Mouse (Mus musculus) kidney, embryonic 14.5 days (tissue): ENCODE results near the gene Nsf. TPM values are rescaled to one million over a fixed set of nuclear protein-coding genes. Genes with fewer than 3 reads are reported as not detected.

Experiments
- ATAC-seq: fragments of 200-750 bp; cut with Nextera tagmentation; 2 replicates; pipeline ENCODE4 v1.8.0; 2017; ENCODE audit warnings: moderate number of reproducible peaks, mild to moderate bottlenecking, moderate TSS enrichment, moderate library complexity; ENCODE audit not compliant: low FRiP score, low TSS enrichment
- H3K27ac ChIP-seq: fragments of 300-500 bp; sonication (generic); 2 replicates; pipeline ENCODE4 v1.5.1; 2014; ENCODE audit warnings: low read depth, mild to moderate bottlenecking, low read length, moderate library complexity, mixed read lengths
- H3K27me3 ChIP-seq: fragments of 300-500 bp; sonication (generic); 2 replicates; pipeline ENCODE4 v1.6.1; 2014; ENCODE audit warnings: mild to moderate bottlenecking, low read length; ENCODE audit not compliant: control insufficient read depth, insufficient read depth
- H3K36me3 ChIP-seq: fragments of 300-500 bp; sonication (generic); 2 replicates; pipeline ENCODE4 v1.6.1; 2014; ENCODE audit warnings: low read length, mixed read lengths; ENCODE audit not compliant: control insufficient read depth, insufficient read depth
- H3K4me1 ChIP-seq: fragments of 300-500 bp; sonication (generic); 2 replicates; pipeline ENCODE4 v1.6.1; 2014; ENCODE audit warnings: low read length, mixed read lengths; ENCODE audit not compliant: control insufficient read depth, insufficient read depth
- H3K4me2 ChIP-seq: fragments of 300-500 bp; sonication (generic); replicated peaks from 2 replicates; pipeline ENCODE4 v1.6.1; 2014; ENCODE audit warnings: low read depth, mild to moderate bottlenecking, low read length
- H3K4me3 ChIP-seq: fragments of 300-500 bp; sonication (generic); 2 replicates; pipeline ENCODE4 v1.5.1; 2014; ENCODE audit warnings: mild to moderate bottlenecking, low read length
- H3K9ac ChIP-seq: fragments of 300-500 bp; sonication (generic); 2 replicates; pipeline ENCODE4 v1.6.1; 2014; ENCODE audit warnings: low read depth, mild to moderate bottlenecking, low read length, moderate library complexity
- H3K9me3 ChIP-seq: fragments of 300-500 bp; sonication (generic); 2 replicates; pipeline ENCODE4 v1.6.1; 2016; ENCODE audit warnings: low read length; ENCODE audit not compliant: control insufficient read depth
- WGBS: fragments of 180-500 bp; shearing (Covaris S2); extraction: QIAGEN DNeasy Blood & Tissue Kit; methylation state at CpG from one replicate; pipeline ENCODE4 v1.1.7; 2014; 5-methylcytosine and 5-hydroxymethylcytosine counted together
- polyA plus RNA-seq: library from polyadenylated mRNA; unstranded; fragments of >200 nt; fragmentation: Nextera tagmentation; extraction: Ambion mirVana; gene quantifications from 2 replicates; pipeline ENCODE4 v1.2.1, GENCODE M21; 2014

Gene Nsf
- polyA plus RNA-seq, 1 experiment from 2014 or later, result 48.1 TPM

DNA sequence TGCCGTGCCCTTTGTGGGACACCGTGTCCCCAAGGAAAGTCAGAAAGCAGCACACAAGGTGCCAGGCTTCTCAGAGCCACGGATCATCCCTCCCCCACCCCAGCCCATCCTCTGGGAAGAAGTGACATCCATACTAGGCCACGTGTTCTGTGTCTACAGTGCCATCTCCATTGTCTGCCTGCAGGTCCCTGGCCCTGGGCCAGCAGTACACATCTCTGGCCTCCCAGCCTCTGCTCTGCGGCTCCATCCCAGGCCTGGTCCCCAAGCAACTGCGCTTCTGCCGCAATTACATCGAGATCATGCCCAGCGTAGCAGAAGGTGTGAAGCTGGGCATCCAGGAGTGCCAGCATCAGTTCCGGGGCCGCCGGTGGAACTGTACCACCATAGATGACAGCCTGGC, 145.9 kb downstream of the Nsf start:
- Histone ChIP-seq H3K27me3 (peaks cover 66% of the 10 kb centered on the region), H3K27ac (no peak overlapping the region), H3K9me3 (0 out of 2 replicates have a peak, but pooled peaks cover 2% of the 10 kb centered on the region), H3K4me2 (no peak overlapping the region), H3K36me3 (no peaks in the 10 kb centered on the region), H3K4me1 (peaks cover 14% of the 10 kb centered on the region), H3K4me3 (no peak overlapping the region), H3K9ac (no peak overlapping the region)
- WGBS, result 51% methylated on average over 12 of the region's 12 CpGs
- ATAC-seq, result no peak

DNA sequence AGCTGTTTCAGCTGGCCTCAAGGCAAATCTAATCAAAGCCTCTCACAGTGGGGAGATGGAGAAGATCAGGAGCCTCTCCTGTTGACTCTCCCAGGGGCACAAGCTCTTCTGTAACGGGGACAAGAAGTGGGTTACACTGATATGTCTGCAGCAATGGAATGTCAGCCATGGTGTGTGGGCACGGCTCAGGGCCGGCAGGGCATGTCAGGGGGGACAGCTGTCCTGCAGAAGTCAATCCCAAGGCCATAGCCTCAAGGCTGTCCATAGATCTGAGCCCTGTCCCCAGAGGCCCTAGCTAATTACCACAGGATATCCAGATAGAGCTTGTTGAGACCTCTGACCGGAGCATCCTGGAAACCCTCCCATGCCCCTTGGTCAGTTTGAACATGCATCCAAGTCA, 149.1 kb downstream of the Nsf start:
- H3K4me1 ChIP-seq, result peaks cover 5% of the 10 kb centered on the region; the same call in 1 of the 2 replicates
- no peak overlapping the region for H3K27ac ChIP-seq
- H3K36me3 ChIP-seq, result no peaks in the 10 kb centered on the region
- no peak overlapping the region for H3K4me3 ChIP-seq
- ATAC-seq, result no peak
- no peak overlapping the region for H3K4me2 ChIP-seq
- H3K9ac ChIP-seq, result no peak overlapping the region
- WGBS, result 77% methylated on average over 4 of the region's 4 CpGs
- 0 out of 2 replicates have a peak, but pooled peaks cover 2% of the 10 kb centered on the region for H3K9me3 ChIP-seq
- H3K27me3 ChIP-seq, result peaks cover 34% of the 10 kb centered on the region

DNA sequence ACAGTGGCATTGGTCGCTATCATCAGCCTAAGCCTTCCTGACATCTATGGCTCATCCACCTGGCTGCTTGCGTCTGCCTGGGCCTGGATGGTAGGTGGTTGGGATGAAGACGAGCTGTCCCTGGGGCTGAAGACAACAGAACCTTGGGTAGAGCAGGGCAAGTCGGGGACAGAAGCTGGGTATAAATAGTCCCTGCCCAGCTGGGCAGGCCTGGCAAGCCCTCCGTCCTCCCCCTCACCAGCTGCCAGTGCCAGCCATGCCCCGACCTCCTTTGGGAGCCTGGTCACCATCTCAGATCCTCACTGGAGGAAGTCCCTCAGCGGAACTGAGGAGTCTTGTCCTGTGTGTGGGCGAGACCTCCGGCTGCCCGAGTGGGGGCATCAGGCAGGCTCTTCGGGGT, 149.7 kb downstream of the Nsf start:
- Histone ChIP-seq H3K27ac (no peak overlapping the region), H3K4me2 (no peak overlapping the region), H3K9ac (no peak overlapping the region), H3K9me3 (0 out of 2 replicates have a peak, but pooled peaks cover 2% of the 10 kb centered on the region), H3K27me3 (peaks cover 27% of the 10 kb centered on the region), H3K36me3 (no peaks in the 10 kb centered on the region), H3K4me3 (no peak overlapping the region), H3K4me1 (no peaks in the 10 kb centered on the region)
- WGBS, result 90% methylated on average over 11 of the region's 11 CpGs
- ATAC-seq, result no peak

DNA sequence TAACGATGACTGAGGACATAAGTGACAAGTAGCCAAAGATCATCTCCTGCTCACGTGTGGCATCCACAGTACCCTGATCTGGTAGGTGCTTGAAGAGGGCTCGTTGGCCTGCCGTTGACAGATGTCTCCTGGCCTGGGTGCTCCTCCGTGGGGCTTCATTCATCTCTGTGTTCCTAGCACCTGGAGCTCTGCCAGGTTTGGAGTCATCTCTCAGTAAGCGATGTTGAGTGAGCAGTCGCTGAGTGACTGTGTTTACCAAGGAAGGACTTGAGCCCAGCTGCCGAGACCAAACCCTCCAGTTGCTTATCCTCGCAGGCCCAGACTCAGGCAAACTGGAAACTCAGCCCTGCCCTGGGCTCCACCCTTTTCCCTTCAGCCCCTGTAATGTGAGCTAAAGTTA, 152.7 kb downstream of the Nsf start:
- no peak for ATAC-seq

DNA sequence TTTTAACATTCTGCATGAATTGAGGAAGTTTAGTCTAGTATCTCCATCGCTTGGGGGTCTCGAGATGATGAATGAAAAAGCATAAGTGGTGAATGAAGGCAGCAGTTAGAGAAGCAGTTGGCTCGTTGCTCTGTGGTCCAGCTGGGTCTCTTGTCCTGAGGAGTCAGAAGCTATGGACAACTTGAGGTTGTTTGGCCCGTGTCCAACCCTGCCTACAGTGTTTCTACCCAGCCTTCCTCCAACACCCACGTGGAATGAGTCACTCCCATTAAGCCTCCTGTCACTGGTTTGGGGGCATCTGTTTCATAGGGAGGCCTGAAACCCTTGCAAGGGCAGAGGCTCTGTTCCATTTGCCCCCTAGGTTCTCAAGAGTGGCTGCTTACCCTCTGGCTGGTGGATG, 163.9 kb downstream of the Nsf start:
- Histone ChIP-seq H3K9ac (no peak overlapping the region), H3K4me1 (no peaks in the 10 kb centered on the region), H3K36me3 (no peaks in the 10 kb centered on the region), H3K4me3 (no peak overlapping the region), H3K4me2 (no peak overlapping the region), H3K27me3 (peaks cover 24% of the 10 kb centered on the region), H3K9me3 (no peaks in the 10 kb centered on the region), H3K27ac (no peak overlapping the region)
- no peak for ATAC-seq
- WGBS, result 64% methylated on average over 5 of the region's 5 CpGs

More for the DNA sequence above, 152.7 kb downstream of the Nsf start:
- Histone ChIP-seq H3K27me3 (peaks cover 4% of the 10 kb centered on the region; the same call in 1 of the 2 replicates), H3K36me3 (no peaks in the 10 kb centered on the region), H3K4me1 (no peaks in the 10 kb centered on the region), H3K4me3 (no peak overlapping the region), H3K27ac (no peak overlapping the region), H3K4me2 (no peak overlapping the region), H3K9me3 (0 out of 2 replicates have a peak, but pooled peaks cover 2% of the 10 kb centered on the region), H3K9ac (no peak overlapping the region)
- WGBS, result 80% methylated on average over 9 of the region's 9 CpGs

DNA sequence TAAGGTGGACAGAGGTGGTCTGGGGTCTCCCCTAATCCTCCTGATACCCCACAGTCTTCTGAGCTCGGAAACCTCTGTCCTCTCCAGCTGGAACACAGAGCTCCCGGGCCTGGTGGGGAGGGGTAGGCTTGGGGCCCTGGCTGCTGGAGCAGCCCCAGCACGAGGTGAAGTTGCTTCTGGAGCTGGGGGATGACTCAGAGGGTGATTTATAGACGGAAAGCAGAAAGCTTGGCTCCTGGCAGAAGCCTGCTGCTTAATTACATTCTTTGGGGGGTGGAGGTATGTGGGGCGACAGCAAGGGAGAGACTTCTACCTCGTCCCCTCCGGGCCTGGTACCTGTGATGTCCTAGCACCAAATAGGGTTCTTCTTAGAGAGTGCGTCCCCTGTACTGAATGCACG, 173.7 kb downstream of the Nsf start:
- peaks cover 29% of the 10 kb centered on the region for H3K27me3 ChIP-seq
- 29% methylated on average over 9 of the region's 9 CpGs for WGBS
- no peak overlapping the region for H3K9ac ChIP-seq
- H3K36me3 ChIP-seq, result no peaks in the 10 kb centered on the region
- ATAC-seq, result 0 out of 2 replicates have a peak, but pooled peaks have one; percentile 16
- H3K9me3 ChIP-seq, result no peaks in the 10 kb centered on the region
- H3K4me3 ChIP-seq, result no peak overlapping the region
- no peaks in the 10 kb centered on the region; the same call in 1 of the 2 replicates for H3K4me1 ChIP-seq
- H3K4me2 ChIP-seq, result no peak overlapping the region
- no peak overlapping the region for H3K27ac ChIP-seq

DNA sequence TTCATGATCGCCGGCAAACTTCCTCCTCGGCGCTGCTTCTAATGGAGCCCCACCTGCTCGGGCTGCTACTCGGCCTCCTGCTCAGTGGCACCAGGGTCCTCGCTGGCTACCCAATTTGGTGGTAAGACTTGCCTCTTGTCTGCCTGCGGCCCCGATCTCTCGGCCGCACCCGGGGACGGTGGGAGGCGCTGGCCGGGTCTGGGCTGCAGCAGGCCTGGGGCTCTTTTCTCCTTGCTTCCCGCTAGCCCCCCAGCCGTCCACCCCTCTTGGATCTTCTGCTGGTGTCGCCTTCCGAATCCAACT, 179.7 kb downstream of the Nsf start:
- Histone ChIP-seq H3K9ac (no peak overlapping the region), H3K4me2 (peak overlapping the region; percentile 45), H3K27me3 (peaks cover 83% of the 10 kb centered on the region)

DNA sequence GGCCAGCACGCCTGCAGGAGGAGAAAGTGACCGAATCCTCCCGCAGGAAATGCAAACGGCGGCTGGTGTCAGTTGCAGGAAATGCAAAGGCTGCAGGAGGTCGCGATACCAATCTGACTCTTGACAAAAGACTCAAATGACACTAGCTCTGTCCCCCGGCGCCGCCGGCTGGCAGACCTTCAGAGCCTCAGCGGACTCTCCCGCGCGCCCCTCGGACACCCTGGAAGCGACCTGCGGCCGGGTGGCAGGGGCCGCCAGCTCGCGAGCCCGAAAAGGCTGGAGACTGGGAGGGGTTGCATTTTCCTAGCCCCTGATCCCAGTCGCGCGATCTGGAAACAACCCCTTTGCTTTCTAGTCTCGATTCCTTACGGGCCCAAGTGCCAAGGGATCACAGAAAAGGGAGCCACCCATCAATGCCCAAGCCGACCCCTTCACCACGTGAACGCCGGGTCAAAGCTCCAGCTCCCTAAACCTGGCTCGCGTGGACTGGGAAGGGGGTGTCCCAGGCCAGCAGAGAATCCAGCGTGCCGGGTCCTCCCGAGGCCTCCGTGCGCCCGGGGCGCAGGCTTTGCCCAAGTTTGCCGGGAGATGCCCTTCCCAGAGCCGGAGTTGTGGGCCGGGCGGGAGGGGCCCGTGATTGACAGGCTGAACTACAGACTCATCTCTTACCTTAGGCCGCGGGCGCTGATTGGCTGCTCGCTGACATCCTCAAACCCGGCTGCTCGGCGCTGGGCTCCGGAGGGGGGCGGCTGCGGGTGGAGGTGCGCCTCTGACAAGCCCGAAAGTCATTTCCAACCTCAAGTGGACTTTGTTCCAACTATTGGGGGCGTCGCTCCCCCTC, 180.2 kb downstream of the Nsf start, which contains the start of gene Wnt3:
Gene Wnt3, plus strand, starts transcription at position 764 of the 841 bp plus-strand sequence.
- Histone ChIP-seq H3K9me3 (no peaks in the 10 kb centered on the region), H3K9ac (peak within 1 kb of the TSS; percentile 23; the same call in 1 of the 2 replicates), H3K36me3 (no peaks in the 10 kb centered on the region), H3K27ac (no peak within 1 kb of the TSS), H3K27me3 (peaks cover 85% of the 10 kb centered on the region), H3K4me3 (peak within 1 kb of the TSS; percentile 36), H3K4me2 (peak within 1 kb of the TSS; percentile 45), H3K4me1 (peaks cover 11% of the 10 kb centered on the region; the same call in 1 of the 2 replicates)
- ATAC-seq, result peak; percentile 18; the same call in 1 of the 2 replicates
- WGBS, result under 1% methylated on average over 60 of the region's 60 CpGs

More for the DNA sequence above, 179.7 kb downstream of the Nsf start:
- Histone ChIP-seq H3K27ac (no peak overlapping the region), H3K36me3 (no peaks in the 10 kb centered on the region), H3K4me1 (peaks cover 11% of the 10 kb centered on the region; the same call in 1 of the 2 replicates), H3K4me3 (peak overlapping the region; percentile 36), H3K9me3 (no peaks in the 10 kb centered on the region)
- ATAC-seq, result no peak
- WGBS, result 1% methylated on average over 19 of the region's 19 CpGs
